Mouse (Mus musculus) heart, adult 2 months (tissue): Measurements from ENCODE around the gene Syn3. TPM values are rescaled to one million over a fixed set of nuclear protein-coding genes. Genes with fewer than 3 reads are reported as not detected.

Experiments
- DNase-seq, 2 experiments: peaks; one replicate each; pipeline ENCODE4 v3.0.0; 2021
- H3K27ac ChIP-seq: fragments of 200-600 bp; 2 replicates; pipeline ENCODE4 v1.8.1; 2022
- H3K27me3 ChIP-seq: fragments of 200-500 bp; 2 replicates; pipeline ENCODE4 v1.6.1; 2012; ENCODE audit warnings: mild to moderate bottlenecking, low read length, inconsistent platforms, mixed read lengths; ENCODE audit not compliant: control insufficient read depth, insufficient read depth
- H3K36me3 ChIP-seq: fragments of 200-500 bp; 2 replicates; pipeline ENCODE4 v1.6.1; 2012; ENCODE audit warnings: low read length, inconsistent platforms; ENCODE audit not compliant: control insufficient read depth, insufficient read depth
- H3K4me1 ChIP-seq: fragments of 200-500 bp; 2 replicates; pipeline ENCODE4 v1.6.1; 2011; ENCODE audit warnings: low read length; ENCODE audit not compliant: control insufficient read depth, insufficient read depth
- H3K4me3 ChIP-seq: fragments of 200-600 bp; 2 replicates; pipeline ENCODE4 v1.8.1; 2022
- H3K79me2 ChIP-seq: fragments of 200-500 bp; replicated peaks from 2 replicates; pipeline ENCODE4 v1.6.1; 2012; ENCODE audit warnings: mild to moderate bottlenecking, inconsistent platforms, low read length, moderate library complexity, mixed read lengths; ENCODE audit not compliant: control insufficient read depth, insufficient read depth
- H3K9ac ChIP-seq: fragments of 200-500 bp; 2 replicates; pipeline ENCODE4 v1.6.1; 2012; ENCODE audit warnings: low read depth, mild to moderate bottlenecking, control low read depth, inconsistent platforms, low read length, mixed read lengths
- CTCF ChIP-seq: fragments of 200-600 bp; IDR thresholded peaks from 2 replicates; pipeline ENCODE4 v1.8.1; 2022; ENCODE audit warnings: antibody characterized with exemption, mild to moderate bottlenecking, moderate library complexity
- EP300 ChIP-seq: fragments of 200-500 bp; IDR thresholded peaks from 2 replicates; pipeline ENCODE4 v1.6.1; 2011; ENCODE audit warnings: low read depth, low read length, control low read depth; ENCODE audit not compliant: insufficient read depth
- POLR2A ChIP-seq: fragments of 200-500 bp; IDR thresholded peaks from 2 replicates; pipeline ENCODE4 v1.6.1; 2011; ENCODE audit warnings: mild to moderate bottlenecking, low read depth, low read length, control low read depth; ENCODE audit not compliant: insufficient read depth
- WGBS: fragments of 180-500 bp; shearing (Covaris S2); methylation state at CpG from one replicate; pipeline ENCODE4 v1.1.7; 2018; 5-methylcytosine and 5-hydroxymethylcytosine counted together
- intact Hi-C: fragments of 180-260 bp; cut with DNase I; formaldehyde crosslinking; loops from one replicate; pipeline ENCODE4 v1.15.1; 2025
- polyA plus RNA-seq: library from polyadenylated mRNA; depleted of rRNA; stranded (reverse); fragments of >200 nt; gene quantifications from 2 replicates; pipeline ENCODE4 v1.2.3, GENCODE M21; 2012
- total RNA-seq, 2 experiments: library from RNA; stranded (reverse); gene quantifications; 2 replicates each; pipeline ENCODE4 v1.2.3; 2021

The Syn3 gene
- total and polyA plus RNA-seq, 3 experiments: 0.31 to 0.75 (median 0.41) TPM

DNA sequence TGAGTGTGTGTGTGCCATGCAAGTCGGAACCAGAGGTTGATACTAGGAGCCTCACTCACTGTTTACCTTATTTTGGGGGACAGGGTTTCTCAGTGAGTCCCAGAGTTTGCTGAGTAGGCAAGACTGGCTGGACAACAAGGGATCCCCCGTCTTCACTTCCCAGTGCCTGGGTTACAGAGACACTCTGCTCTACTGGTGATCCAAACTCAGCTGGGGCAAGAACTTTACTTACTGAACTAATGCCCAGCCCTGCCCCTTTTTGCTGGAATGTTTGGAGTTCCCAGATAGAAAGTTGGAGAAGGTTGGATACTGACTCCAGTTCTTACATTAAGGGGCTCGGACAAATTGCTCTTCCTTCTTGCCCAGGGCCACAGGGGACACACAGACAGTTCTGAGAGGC lies 109.3 kb downstream of the Syn3 start:
- WGBS: 81% methylated on average over 3 of the region's 3 CpGs
- H3K4me1 ChIP-seq: peaks cover 2% of the 10 kb centered on the region
- DNase-seq: no peak
- no peak overlapping the region for H3K27ac ChIP-seq
- H3K9ac ChIP-seq: no peak overlapping the region
- no peaks in the 10 kb centered on the region for H3K79me2 ChIP-seq
- TF ChIP-seq CTCF: no peak
- TF ChIP-seq EP300: no peak
- no peak for TF ChIP-seq POLR2A
- intact Hi-C loops: no loop called here
- H3K27me3 ChIP-seq: no peaks in the 10 kb centered on the region
- no peaks in the 10 kb centered on the region for H3K36me3 ChIP-seq
- no peak overlapping the region for H3K4me3 ChIP-seq

DNA sequence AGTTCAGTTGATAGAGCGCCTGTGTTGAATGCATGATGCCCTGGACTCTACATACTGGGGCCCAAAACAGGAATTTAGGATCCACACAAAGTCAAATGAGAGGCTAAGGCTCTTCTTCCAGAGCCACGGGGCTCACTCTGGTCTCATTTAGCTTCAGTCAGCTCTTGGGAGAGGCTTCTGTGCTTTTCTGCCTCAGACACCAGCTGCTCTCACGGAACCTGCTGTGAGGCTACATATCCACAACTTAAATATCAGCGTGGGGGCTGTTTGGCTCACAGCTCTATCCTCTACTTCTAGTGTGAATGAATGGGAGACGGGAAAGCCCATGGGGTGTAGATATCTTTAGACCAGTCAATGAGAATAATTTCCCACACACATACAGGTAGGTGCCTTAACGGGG lies 109.9 kb downstream of the Syn3 start:
- intact Hi-C loops: no loop called here
- no peak overlapping the region for H3K9ac ChIP-seq
- H3K4me3 ChIP-seq: no peak overlapping the region
- 93% methylated on average over 6 of the region's 6 CpGs for WGBS
- DNase-seq: no peak
- H3K27me3 ChIP-seq: no peaks in the 10 kb centered on the region
- no peaks in the 10 kb centered on the region for H3K79me2 ChIP-seq
- H3K36me3 ChIP-seq: no peaks in the 10 kb centered on the region
- H3K4me1 ChIP-seq: peaks cover 2% of the 10 kb centered on the region
- no peak overlapping the region for H3K27ac ChIP-seq
- TF ChIP-seq POLR2A: no peak
- TF ChIP-seq CTCF: no peak
- TF ChIP-seq EP300: no peak

DNA sequence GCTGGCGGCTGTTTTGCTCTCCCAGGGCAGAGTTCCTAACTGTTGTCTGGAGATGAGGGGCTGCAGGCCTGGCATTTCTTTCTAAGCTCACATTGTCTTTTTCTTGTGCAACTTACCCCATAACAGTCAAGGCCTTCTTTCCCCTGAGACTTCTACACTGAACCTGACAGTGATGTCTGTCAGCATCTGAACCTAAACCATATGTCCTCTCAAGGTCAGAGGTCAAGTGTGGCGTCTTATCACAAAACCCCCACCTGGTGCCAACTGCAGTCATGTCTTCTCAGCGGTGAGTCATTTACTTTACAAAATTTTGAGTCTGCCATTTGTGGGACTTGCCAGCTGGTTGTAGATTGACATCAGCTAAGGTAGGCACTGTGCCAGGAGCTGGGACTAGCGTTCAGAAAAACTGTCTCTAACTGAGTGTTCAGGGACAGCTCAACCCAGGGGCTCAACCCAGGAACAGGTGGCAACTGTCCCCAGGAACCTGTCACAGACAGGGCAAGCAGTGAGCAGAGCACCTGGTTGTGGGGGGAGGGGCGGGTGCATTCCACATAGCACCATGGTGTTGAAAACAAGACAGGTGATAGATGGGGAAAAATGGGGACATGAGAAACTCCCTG lies 110.8 kb downstream of the Syn3 start:
- 58% methylated on average over 5 of the region's 5 CpGs for WGBS
- TF ChIP-seq CTCF (no peak), EP300 (no peak), POLR2A (no peak)
- H3K9ac ChIP-seq: no peak overlapping the region
- no peaks in the 10 kb centered on the region for H3K27me3 ChIP-seq
- H3K4me3 ChIP-seq: no peak overlapping the region
- H3K79me2 ChIP-seq: no peaks in the 10 kb centered on the region
- no peaks in the 10 kb centered on the region for H3K36me3 ChIP-seq
- no peak for DNase-seq
- no peak overlapping the region for H3K27ac ChIP-seq
- peaks cover 2% of the 10 kb centered on the region for H3K4me1 ChIP-seq
- intact Hi-C loops: no loop called here

DNA sequence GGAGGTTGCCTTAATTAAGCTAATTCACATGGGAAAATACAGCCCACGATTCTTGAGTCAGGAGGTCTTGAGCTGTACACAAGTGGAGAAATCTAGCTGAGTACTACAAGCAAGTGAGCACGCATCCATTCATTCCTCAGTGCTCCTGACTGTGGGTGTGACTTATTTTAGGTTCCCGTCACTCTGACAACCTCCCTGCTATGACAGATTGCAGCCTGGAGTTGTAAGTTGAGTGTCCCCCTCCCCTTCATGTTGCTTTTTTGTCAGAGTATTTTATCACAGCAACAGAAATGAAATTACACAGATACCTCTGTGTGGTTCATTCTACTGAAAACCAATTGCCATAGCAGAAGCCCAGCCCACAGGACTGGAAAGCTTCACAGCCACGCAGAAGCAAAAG lies 112.5 kb downstream of the Syn3 start:
- DNase-seq: no peak
- Histone ChIP-seq H3K79me2 (no peaks in the 10 kb centered on the region), H3K36me3 (no peaks in the 10 kb centered on the region), H3K27ac (no peak overlapping the region), H3K4me1 (peaks cover 2% of the 10 kb centered on the region), H3K4me3 (no peak overlapping the region), H3K9ac (no peak overlapping the region), H3K27me3 (no peaks in the 10 kb centered on the region)
- no peak for TF ChIP-seq POLR2A
- TF ChIP-seq EP300: no peak
- TF ChIP-seq CTCF: no peak
- intact Hi-C loops: no loop called here
- WGBS: 89% methylated on average over 4 of the region's 4 CpGs

DNA sequence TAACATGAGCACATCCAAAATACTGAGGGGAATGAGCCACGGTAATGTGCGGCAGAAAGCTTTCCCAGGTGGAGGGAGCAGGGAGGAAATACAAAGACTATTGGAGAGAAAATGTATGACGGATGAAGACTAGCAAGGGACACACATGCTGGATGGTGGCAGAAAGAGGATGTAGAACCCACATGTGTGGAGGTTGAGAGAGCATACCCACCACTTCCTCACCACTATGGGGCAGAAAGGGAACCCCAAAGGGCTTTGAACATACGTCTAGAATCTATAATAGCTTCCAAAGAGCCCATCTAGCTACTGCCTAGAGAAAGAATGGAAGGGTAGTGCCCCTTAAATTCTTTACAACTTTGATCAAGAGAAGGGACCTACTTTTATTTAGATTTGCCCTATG lies 113.0 kb downstream of the Syn3 start:
- WGBS: 90% methylated on average over 4 of the region's 4 CpGs
- intact Hi-C loops: no loop called here
- H3K27ac ChIP-seq: no peak overlapping the region
- no peaks in the 10 kb centered on the region for H3K36me3 ChIP-seq
- no peaks in the 10 kb centered on the region for H3K27me3 ChIP-seq
- no peaks in the 10 kb centered on the region for H3K79me2 ChIP-seq
- H3K4me1 ChIP-seq: peaks cover 2% of the 10 kb centered on the region
- TF ChIP-seq EP300 (no peak), POLR2A (no peak), CTCF (no peak)
- no peak for DNase-seq
- no peak overlapping the region for H3K9ac ChIP-seq
- H3K4me3 ChIP-seq: no peak overlapping the region

DNA sequence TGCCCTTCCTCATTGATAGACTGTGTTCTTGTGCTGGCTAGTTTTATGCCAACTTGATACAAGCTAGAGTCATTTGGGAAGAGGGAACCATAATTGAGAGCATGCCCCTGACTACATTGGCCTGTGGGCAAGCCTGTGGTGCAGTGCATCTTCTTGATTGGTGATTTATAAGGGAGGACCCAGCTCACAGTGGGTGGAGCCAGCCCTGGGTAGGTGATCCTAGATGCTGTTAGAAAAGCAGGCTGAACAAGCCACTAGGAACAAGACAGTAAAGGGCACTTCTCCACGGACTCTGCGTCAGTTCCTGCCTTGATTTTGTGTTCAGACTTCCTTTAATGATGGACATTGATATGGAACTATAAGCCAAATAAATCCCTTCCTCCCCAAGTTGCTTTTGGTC lies 114.0 kb downstream of the Syn3 start:
- no peak for DNase-seq
- TF ChIP-seq CTCF: no peak
- TF ChIP-seq EP300: no peak
- no peak for TF ChIP-seq POLR2A
- H3K4me1 ChIP-seq: peaks cover 2% of the 10 kb centered on the region
- no peaks in the 10 kb centered on the region for H3K79me2 ChIP-seq
- no peak overlapping the region for H3K27ac ChIP-seq
- no peak overlapping the region for H3K4me3 ChIP-seq
- 90% methylated on average over 2 of the region's 2 CpGs for WGBS
- no peaks in the 10 kb centered on the region for H3K36me3 ChIP-seq
- H3K27me3 ChIP-seq: no peaks in the 10 kb centered on the region
- H3K9ac ChIP-seq: no peak overlapping the region
- intact Hi-C loops: no loop called here
